Mouse (Mus musculus) c-Kit-positive CD71-positive TER-119-negative erythroid progenitor cells, embryonic 14.5 days (primary cell): ENCODE measurements around the gene H1f0.

ENCODE experiments used
- DNase-seq: peaks from one replicate; pipeline ENCODE4 v3.0.0-alpha.2; 2013; ENCODE audit warnings: low read depth

Gene H1f0

GRCm38 (mm10) chr15:79028237-79028738, at the start of gene H1f0:
H1f0 (plus strand) TSS chr15:79028450.
- DNase-seq = peak; percentile 58

GRCm38 (mm10) chr15:78978875-78979274, 49.4 kb upstream of the H1f0 start:
- DNase-seq = no peak

GRCm38 (mm10) chr15:78980084-78980483, 48.2 kb upstream of the H1f0 start:
- DNase-seq = no peak

GRCm38 (mm10) chr15:78982658-78983435, 45.4 kb upstream of the H1f0 start:
- peak; percentile 82 for DNase-seq

DNA sequence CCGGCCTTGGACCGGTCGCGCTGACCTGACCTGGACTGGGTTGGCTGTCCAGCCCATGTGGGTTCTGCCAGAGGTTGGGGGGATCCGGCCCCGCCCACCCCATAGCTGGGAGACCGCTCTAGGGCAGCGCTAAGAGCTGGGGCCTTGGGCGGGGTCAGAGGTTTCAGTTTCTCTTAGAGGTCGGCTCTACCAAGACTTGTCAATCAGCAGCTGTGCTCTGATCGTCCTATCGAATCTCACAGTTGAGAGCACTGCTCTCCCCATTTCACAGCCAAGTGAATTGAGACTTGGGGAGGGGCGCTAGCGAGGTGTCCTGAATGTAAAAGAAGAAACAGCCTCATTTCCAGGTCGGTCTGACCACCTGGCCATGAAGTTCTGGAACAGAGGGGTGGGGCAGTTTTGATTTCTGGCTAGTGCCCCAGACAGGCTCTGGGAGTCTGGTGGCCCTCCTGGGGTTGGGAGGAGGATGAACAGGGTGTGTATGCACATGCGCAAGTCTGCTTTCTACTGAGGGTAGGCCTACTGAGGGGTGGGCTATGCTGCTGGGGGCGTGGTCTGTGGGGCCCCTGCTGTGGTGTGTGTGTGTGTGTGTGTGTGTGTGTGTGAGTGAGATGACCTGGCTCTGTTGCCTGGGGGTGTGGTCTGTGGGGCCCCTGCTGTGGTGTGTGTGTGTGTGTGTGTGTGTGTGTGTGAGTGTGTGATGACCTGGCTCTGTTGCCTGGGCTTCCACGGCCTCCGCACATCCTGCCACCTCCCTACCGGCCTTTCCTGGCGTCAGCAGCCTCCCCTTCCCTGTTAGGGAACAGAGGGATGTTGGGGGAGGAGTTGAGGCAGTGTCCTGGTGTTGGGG, 44.6 kb upstream of the H1f0 start:
- peak; percentile 72 for DNase-seq

GRCm38 (mm10) chr15:78984286-78984778, 43.9 kb upstream of the H1f0 start:
- no peak for DNase-seq

DNA sequence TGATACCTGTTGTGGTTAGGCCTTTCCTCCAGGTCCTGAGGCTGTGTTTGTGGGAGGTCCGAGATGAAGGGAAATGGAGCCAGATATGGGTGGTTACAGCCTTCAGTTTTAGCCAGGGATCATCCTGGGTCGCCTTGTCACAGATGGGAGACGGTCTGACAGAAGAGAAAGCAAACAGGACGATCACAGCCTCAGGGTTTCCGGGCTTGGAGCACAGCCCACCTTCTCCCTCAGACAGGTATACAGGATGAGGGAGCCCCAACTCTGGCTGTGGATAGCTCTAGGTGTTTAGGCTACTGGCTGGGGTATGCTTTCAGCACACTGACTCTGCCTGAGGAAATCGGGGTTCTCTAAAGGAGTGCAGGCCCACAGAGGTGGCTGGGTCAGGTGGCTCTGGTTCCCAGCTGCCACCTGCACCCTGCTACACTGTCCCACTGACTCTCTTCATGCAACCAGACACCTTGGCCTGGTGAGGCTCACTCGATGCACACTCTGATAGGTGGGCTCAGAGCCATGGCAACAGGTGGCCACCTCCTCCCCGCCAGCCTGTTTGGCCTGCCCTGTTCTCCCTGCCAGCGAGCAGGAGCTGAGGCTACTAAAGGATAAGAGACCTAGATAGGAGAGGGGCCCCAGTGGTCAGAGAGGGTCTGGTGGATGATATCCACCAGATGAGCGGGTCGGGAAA, 41.6 kb upstream of the H1f0 start:
- no peak for DNase-seq

DNA sequence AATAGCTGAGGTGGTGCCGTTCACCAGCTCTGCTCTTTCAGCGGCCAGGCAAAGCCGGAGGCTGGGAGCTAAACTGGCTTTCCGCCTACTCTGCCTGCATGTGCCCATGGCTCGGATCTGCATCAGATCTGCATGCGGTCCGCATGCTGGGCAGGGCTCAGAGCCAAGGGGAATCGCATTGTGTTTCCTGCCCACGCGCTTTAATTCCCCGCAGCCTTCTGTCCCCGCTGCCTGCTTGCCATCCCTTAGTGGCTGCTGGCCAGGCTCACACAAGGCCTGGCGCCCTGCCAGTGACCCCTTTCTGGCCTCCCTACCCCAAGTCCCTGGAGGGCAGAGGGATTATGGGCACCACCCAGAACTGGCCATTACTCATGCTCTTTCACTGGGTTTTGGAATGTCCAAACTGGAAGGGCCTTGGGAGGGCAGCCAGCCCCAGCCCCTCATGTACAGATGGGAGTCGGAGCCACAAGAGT, 39.7 kb upstream of the H1f0 start:
- DNase-seq = no peak

DNA sequence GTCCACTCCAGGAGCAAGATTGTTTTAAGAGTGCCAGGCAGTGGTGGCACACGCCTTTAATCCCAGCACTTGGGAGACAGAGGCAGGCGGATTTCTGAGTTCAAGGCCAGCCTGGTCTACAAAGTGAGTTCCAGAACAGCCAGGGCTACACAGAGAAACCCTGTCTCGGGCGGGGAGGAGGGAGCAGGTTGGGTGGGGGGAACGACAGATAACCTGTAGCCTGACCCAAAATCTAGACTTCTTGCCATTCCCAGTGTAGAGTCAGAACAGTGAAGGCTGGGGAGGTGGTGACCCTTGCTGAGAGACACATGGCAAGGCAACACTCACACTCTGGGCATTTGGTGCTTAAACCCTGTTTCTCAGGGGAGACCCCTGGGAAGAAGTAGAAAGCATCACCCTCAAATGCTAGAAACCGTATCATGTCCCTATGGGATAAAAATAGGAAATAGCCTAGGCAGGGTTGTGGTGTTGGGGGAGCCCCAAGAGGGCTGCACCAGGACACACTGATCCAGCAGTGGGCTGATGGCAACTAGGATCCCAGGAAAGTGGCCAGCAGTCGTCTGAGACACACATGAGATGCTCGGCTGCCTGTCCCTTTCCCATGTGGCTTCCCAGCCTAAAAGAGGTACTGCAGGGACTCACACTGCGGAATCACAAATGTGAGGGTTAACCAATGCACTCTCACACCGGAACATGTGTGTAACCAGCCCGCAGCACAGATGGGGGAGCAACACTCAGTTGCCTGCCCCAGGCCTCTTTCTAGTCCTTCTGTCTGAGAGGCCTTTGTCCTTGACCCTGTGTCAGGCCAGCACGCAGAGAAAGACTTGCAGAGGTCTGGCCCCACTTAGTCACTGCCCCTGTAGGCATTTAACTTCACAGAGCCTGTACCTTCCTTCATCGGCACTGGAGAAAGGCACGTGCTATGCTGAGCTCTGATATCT, 38.8 kb upstream of the H1f0 start:
- DNase-seq = no peak

DNA sequence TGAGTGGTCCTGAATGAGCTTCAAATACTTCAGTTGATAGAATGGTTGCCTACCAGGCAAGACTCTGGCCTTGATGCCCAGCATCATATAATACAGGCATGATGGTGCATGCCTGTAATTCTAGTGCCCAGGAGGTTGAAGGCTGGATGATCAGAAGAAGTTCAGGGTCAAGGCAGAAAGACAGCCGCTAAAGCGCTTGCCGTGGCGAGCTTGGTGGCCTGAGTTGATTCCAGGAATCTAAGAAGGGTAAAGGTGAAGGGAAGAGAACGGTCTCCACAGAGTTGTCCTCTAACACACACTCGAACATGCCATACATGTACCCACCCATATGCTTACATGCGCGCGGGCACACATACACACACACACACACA, 38.2 kb upstream of the H1f0 start:
- no peak for DNase-seq

- DNase-seq = no peak
Measured at GRCm38 (mm10) chr15:78990970-78991525, 37.2 kb upstream of the H1f0 start.

GRCm38 (mm10) chr15:78992235-78992634, 36.0 kb upstream of the H1f0 start:
- no peak for DNase-seq

- no peak for DNase-seq
Measured at GRCm38 (mm10) chr15:78992925-78993324, 35.3 kb upstream of the H1f0 start.

DNA sequence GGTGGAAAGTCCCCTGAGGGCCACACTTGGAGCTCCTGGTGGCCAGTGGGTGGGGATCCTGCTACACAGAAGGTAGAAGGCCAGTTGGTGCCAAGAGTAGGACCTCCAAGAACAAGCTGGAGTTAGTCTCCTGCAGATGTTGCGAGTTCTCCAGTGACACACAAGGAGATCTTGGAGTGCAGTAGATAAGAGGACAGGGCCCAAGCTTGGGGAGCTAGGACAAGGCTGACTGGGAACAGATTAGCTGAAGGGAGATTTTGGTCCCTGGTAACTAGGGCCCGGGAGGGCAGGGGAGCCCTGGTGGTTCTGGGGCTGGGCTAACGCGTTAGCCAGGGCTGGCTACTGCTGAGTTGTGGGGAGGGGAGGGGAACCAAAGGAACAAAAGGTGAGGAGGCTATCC, 32.3 kb upstream of the H1f0 start:
- peak; percentile 16 for DNase-seq

- no peak for DNase-seq
Measured at GRCm38 (mm10) chr15:78996663-78997062, 31.6 kb upstream of the H1f0 start.

DNA sequence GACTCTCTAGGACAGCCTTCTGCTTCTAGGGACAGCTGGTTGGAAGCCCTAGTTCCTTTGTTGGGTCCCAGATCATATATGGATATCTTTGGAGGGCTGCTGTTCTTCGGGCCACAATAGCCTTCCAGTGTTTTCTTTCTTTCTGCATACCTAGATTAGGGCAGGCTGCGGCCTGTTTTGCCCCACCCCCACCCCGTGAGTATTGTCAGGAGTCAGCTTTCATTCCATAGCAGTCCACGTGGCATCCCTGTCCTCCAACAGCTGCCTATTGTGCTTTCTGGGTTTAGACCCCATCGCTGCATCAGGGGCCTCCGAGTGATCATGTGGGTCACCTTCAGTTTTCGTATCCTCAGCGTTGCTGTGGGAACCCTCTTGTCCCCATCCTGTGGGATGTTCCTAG, 29.9 kb upstream of the H1f0 start:
- DNase-seq = no peak

DNA sequence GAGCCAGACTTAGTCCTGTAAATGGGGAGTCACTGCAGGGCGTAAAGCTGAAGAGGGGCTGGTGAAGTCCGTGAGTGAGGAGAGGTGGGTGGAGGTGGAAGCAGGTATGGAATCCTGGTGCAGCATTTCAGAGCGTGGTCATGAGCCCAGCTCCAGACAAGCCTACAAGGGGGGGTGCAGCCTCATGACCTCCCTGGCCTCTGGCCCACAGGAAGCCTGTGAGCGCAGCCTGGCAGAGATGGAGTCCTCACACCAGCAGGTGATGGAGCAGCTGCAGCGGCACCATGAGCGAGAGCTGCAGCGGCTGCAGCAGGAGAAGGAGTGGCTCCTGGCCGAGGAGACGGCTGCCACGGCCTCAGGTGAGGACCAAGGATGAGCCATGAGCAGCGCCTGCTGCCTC, 28.7 kb upstream of the H1f0 start:
- DNase-seq = no peak

- DNase-seq = no peak
Measured at GRCm38 (mm10) chr15:79000357-79000791, 27.9 kb upstream of the H1f0 start.

DNA sequence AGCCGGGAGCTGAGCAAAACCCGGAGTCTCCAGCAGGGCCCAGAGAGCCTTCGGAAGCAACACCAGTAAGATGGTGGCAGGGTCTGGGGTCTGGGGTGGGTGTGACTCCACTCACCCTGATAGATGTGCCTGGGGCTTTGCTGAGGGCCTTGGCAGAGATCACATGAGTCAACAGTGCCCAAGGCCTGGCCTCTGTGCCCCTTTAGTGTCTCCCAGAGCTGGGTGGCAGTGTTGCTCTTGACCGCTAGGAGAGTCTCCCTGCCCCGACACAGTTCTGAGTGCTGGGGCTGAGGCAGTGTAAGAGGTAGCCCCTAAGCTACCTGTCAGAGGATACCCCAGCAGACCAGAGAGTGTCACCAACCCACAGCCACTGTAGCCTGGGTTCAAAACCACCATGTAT, 26.7 kb upstream of the H1f0 start:
- DNase-seq = no peak

GRCm38 (mm10) chr15:79002036-79002435, 26.2 kb upstream of the H1f0 start:
- no peak for DNase-seq

- DNase-seq = no peak
Measured at GRCm38 (mm10) chr15:79003079-79003478, 25.2 kb upstream of the H1f0 start.
